Mouse (Mus musculus): ENCODE data around the gene Heph.
"Not testable (repeated sequence)": the region's sequence is repeated elsewhere in the genome, so short reads cannot be mapped to it uniquely, and the experiment has no call there.

The Heph gene

GRCm38 (mm10) chrX:96455149-96455548, at the start of gene Heph:
TSS of gene Heph (plus strand) at chrX:96455359.
- DNase-seq (ENCODE audit: low read depth, low spot score): no peak

DNA sequence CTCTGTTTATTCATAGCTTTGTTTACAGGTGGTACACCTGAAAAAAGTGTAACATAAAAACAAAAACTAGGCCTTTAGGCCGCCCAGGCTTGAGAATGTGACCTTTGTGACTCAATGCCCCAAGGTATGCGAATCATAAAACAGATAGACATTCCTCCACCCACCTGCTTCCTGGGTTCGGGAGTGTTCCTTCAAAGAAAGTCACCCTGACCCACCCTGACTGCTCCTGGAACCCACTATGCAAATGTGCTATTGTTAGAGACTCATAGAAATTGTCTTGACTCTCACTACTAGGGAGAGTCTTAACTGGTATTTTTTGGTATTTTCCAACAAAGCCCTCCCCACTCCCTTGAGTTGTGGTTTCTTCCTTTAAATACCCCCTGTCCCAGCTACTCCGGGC, 39.8 kb upstream of the Heph start:
- DNase-seq (ENCODE audit: low read depth, low spot score): not testable (repeated sequence)

DNA sequence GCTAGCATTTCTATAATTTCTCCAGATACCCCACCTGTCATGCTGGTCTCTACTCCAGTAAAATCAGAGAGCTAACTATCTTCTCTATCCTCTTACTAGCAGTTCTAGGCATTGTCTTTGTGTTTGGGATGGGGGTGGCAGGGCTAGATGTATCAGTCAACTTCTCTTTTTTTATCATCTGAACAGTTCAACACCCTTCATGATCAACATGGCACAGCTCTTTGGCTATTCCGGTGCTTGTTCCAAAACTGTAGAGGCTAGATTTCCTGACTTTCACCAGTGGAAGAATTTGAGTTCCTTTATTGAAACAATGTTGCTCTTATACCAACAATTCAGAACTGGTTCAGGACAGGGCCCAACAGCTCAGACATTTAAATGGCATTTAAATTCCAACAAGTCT, 38.2 kb upstream of the Heph start:
- no peak for DNase-seq (ENCODE audit: low read depth, low spot score)

GRCm38 (mm10) chrX:96417733-96418132, 37.4 kb upstream of the Heph start:
- DNase-seq (ENCODE audit: low read depth, low spot score): no peak

DNA sequence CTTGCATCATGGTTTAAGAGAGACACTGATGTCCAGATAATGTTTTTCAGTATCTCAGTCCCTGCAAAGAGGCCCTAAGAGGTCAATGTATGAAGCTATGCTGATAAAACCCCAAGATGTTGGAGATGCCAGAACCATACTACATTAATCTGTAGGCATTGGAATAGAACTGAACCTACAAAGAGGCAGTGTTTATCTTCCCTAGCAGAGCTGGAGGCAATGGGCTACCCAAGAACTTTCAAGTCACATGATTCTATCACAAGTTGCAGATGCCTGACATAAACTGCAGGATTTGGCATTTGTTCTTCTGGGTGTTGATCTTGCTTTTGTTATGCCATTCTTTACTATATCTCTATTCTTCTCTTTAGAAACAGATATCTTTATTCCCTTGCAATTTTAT, 35.8 kb upstream of the Heph start:
- no peak for DNase-seq (ENCODE audit: low read depth, low spot score)

DNA sequence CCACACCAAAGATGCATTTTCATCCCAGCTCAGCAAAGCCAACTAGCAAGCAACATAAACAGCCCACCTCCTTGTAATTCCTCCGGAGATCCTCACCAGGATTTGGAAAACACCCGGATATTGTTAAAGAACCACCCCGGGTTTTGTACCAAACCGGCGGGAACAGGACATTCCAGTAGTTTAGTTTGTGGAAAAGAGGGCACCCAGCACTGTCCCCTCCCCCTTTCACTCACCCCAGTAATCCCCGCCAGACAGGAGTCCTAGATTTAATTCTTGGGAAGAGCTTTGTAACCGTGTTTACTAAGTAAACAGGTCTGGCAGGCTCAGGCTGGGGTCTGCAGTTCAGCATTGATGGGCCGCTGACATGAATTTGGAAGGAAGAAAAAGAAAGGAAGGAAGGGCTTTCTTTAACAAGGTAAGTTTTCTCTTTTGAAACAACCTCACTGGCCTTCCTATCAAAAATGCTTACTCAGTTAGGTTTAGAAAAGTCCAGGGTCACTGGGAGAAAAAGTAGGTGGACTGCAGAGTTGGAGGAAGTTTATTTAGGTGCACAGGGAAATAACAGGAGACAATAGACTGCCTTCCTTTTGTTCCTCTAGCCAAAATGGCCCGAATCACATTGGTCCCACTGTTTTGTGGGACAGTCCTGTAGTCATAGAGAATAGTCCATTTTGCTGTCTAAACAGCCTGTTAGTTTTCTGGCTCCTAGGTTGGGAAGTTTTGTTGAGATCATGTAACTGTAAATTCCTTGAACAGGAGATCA, 1.2 kb downstream of the Heph start, which contains the start of gene Hsf3:
Hsf3 (minus strand) TSS at position 94 of the 763 bp plus-strand sequence.
- DNase-seq (ENCODE audit: low read depth, low spot score): no peak

DNA sequence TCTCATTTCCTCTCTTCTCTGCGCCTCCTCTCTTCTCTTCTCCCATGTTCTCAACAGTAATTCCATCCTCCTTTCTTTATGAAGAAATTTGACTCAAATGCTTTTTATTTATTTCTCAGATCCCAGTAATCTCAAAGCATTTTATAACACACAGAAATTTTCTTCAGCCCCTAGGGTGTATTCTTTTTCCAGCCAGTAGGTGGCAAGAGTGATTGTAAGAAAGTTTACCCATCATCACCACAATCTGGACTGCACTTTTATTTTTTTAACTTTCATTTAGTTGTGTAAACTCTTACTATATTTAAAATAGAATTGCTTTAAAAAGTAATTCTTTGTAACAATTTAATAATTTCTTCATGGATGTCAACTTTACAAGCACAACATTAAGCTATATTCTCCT, 46.4 kb downstream of the Heph start:
- no peak for DNase-seq (ENCODE audit: low read depth, low spot score)
